Mouse (Mus musculus): ENCODE data around the gene Reep6. TPM values are rescaled to one million over a fixed set of nuclear protein-coding genes. Genes with fewer than 3 reads are reported as not detected.
A peak's percentile ranks its signal among the peaks of the same experiment; 100 is the strongest.

Gene Reep6
- polyA plus RNA-seq, 1 experiment from 2014 or later, result 61.4 TPM

DNA sequence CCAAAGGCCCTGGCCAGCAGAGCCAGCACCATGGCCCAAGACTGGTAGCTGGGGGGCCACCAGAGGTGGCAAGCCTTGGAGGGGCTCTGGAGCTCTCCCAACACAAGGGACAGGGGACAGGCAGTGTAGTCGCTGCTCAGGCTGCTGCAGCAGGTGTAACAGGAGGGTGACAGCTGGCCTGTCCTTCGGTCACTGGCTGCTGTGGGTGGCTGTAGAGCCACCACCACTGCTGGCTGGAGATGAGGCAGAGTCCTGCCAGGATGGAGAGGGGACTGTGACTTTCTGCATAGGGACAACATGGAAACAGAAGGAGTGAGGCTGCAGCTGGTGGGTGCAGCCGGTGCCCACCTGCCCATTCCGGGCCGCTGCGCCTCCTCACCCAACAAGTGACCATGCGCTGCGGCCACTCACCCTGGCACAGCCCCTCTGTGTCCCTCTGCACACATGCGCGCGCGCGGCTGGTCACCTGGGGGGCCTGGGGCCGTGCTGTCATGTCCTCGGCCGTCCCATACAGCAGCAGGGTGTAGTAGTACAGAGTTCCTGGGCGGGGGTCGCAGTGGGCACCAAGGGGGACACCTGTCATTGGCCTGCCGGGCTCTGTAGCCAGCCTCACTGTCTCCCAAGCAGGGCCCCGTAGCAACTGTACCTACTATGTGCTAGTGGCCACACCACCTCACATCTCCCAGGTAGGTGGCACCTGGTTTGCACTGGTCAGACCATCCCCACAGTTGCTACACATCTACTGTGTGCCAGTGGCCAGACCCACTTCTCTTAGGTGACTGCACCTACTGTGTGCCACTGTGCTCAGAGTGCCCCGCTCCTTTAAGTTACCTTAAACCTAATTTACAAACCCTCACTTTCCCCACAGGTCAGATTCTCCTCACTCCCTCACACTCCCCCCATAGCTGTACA lies 7.8 kb upstream of the Reep6 start:
- Histone ChIP-seq H3K27me3 (replicated peaks) (peaks cover 9% of the 10 kb centered on the region), H3K36me3 (peaks cover 23% of the 10 kb centered on the region), H3K4me3 (peak overlapping the region; percentile 76), H3K4me2 (peak overlapping the region; percentile 99), H3K9me3 (replicated peaks) (no peaks in the 10 kb centered on the region), H3K4me1 (peaks cover 86% of the 10 kb centered on the region), H3K9ac (peak overlapping the region; percentile 79), H3K27ac (peak overlapping the region; percentile 88)
- no peak for ATAC-seq
- 92% methylated on average over 21 of the region's 21 CpGs for WGBS (ENCODE audit: insufficient replicate concordance)

DNA sequence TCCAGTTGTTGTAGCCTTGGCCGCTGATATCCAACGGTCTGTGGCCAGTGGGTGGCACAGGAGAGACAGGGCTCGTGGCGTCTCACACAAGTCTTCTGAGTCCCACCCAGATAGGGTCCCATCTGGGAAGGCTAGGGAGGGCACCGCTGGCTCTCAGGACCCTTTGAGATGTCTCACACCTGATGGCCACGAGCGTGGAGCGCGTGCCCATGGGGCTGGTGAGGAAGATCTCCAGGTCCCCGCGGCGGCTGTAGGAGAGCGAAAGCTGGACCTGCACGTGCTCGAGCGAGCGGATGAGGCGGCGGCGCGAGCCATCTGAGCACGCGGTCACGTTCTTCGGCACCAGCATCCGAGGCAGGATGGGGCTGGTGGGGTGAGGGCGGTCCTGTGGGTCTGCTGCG lies 6.9 kb upstream of the Reep6 start:
- H3K4me2 ChIP-seq, result peak overlapping the region; percentile 99
- H3K9me3 ChIP-seq (replicated peaks), result no peaks in the 10 kb centered on the region
- WGBS (ENCODE audit: insufficient replicate concordance), result 3% methylated on average over 28 of the region's 28 CpGs
- H3K4me1 ChIP-seq, result peaks cover 77% of the 10 kb centered on the region
- peak overlapping the region; percentile 88 for H3K27ac ChIP-seq
- H3K27me3 ChIP-seq (replicated peaks), result peaks cover under 1% of the 10 kb centered on the region; the same call in 1 of the 2 replicates
- H3K9ac ChIP-seq, result peak overlapping the region; percentile 79
- ATAC-seq, result peak; percentile 10
- peak overlapping the region; percentile 76 for H3K4me3 ChIP-seq
- peaks cover 17% of the 10 kb centered on the region for H3K36me3 ChIP-seq

DNA sequence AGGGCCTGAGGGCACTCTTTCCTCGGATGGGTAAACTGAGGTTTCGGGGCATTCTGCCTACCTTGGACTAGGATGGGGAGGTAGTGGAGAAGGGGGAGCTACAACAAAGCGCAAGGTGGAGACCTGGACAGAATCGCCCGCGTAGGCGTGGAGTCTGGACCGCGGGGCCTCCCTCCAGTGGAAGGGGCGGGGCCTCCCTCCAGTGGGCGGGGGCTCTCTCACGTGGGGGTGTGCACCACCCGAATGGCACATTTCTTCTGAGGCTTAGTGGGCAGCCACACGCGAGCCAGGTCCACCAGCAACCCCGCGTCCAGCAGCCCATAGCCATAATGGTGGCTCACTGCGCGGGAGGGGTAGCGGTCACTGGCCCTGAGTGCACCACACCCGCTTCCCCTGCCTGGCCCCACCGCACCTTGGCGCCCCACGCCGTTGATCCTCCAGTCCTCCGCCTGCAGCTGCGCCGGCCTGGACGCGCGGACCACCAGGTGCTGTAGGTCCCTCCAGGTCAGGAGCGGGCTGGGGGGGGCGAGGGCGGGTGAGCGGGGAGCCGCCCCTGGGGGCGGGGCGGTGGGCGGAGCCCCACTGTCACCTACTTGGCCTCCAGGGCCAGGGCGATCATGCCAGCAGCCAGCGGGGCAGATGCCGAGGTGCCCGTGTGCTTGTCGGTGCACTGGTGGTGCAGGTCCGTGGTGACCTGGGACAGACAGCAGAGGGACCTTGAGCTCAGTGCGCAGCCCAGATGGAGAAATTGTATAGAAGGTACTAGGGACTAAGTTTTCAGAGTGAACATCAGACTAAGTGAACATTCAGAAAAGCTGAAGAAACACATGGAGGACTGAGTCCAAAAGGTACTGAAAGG lies 6.3 kb upstream of the Reep6 start:
- ATAC-seq, result peak; percentile 73
- WGBS (ENCODE audit: insufficient replicate concordance), result under 1% methylated on average over 46 of the region's 46 CpGs
- Histone ChIP-seq H3K36me3 (peaks cover 10% of the 10 kb centered on the region), H3K27me3 (replicated peaks) (no peaks in the 10 kb centered on the region; the same call in 1 of the 2 replicates), H3K9me3 (replicated peaks) (no peaks in the 10 kb centered on the region), H3K4me3 (peak overlapping the region; percentile 76), H3K27ac (peak overlapping the region; percentile 88), H3K4me1 (peaks cover 74% of the 10 kb centered on the region), H3K9ac (peak overlapping the region; percentile 79), H3K4me2 (peak overlapping the region; percentile 99)

DNA sequence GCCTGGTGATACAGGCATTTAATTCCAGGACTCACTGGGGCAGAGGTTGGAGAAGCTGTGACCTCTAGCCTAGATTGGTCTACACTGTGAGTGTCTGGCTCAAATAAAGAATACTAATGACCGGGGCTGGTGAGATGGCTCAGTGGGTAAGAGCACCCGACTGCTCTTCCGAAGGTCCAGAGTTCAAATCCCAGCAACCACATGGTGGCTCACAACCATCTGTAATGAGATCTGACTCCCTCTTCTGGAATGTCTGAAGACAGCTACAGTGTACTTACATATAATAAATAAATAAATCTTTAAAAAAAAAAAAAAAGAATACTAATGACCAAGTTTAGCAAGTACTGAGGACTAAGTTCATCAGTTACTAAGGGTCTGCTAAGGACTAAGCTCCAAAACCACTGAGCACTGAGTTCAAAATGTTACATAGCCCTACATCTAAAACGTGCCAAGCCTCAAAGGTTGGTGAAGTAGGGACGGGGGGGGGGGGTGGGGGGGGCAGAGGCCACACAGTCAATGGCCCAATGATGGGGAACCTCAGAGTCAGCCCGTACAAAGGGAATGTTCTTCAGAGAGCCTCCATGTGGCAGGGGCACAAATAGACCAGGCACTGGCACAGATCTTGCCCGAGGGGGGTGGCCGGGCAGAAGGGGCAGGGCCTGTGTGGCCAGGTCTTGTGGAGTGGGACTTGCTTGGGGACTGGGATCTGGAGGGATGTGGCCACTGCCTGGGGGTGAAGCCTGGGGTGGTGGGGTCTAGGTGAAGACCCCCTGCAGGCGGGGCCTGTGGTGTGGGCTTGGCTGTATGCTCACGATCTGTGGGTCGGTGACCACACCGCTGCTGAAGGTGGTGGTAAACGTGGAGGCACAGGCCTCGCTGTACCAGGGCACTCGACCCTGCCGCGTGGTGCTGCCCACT lies 5.4 kb upstream of the Reep6 start:
- Histone ChIP-seq H3K27ac (peak overlapping the region; percentile 88), H3K9me3 (replicated peaks) (no peaks in the 10 kb centered on the region), H3K4me1 (peaks cover 74% of the 10 kb centered on the region), H3K4me3 (peak overlapping the region; percentile 76), H3K9ac (peak overlapping the region; percentile 79), H3K36me3 (peaks cover under 1% of the 10 kb centered on the region; the same call in 1 of the 2 replicates), H3K27me3 (replicated peaks) (no peaks in the 10 kb centered on the region; the same call in 1 of the 2 replicates), H3K4me2 (peak overlapping the region; percentile 99)
- WGBS (ENCODE audit: insufficient replicate concordance), result 69% methylated on average over 17 of the region's 17 CpGs
- ATAC-seq, result no peak

DNA sequence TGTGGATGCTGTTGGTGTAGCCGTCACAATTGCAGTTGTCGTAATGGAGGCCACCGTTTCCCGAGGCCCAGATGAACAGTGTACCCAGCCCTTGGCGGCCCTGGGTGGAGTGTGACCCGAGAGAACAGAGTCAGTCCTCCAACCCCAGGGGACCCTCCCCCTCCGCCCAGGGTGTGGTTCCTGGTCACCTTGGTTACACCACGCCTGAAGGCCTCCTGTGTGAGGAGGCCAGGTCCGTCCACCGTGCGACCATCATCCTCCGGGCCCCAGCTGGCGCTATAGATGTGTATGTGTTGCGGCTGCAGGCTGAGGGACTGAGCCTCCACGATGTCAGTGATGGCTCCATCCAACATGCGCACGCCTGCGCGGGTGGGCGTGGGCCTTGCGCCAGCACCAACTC lies 4.7 kb upstream of the Reep6 start:
- Histone ChIP-seq H3K4me1 (peaks cover 75% of the 10 kb centered on the region), H3K27me3 (replicated peaks) (no peaks in the 10 kb centered on the region; the same call in 1 of the 2 replicates), H3K4me3 (no peak overlapping the region), H3K9me3 (replicated peaks) (no peaks in the 10 kb centered on the region), H3K9ac (no peak overlapping the region), H3K4me2 (0 out of 2 replicates have a peak overlapping the region, but pooled peaks have one; percentile 4), H3K27ac (peak overlapping the region; percentile 56; the same call in 1 of the 2 replicates), H3K36me3 (no peaks in the 10 kb centered on the region)
- ATAC-seq, result no peak
- WGBS (ENCODE audit: insufficient replicate concordance), result 71% methylated on average over 21 of the region's 21 CpGs

DNA sequence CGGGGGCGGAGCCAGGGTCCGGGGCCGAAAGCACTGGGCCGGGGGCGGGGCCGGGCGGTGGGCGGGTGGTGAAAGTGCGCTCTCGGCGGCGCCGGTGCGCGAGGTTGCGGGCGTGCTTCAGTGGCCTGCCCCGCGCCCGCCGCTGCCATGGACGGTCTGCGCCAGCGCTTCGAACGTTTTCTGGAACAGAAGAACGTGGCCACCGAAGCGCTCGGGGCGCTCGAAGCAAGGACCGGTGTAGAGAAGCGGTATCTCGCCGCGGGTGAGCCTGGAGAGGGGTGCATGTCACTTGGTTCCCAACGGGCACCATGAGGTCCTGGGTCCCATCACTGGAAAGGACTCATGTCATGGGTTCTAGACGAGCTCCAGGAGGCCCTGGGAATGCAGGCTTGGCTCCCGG lies 331 bp downstream of the Reep6 start:
- 1% methylated on average over 41 of the region's 41 CpGs for WGBS (ENCODE audit: insufficient replicate concordance)
- H3K4me2 ChIP-seq, result peak overlapping the region; percentile 83
- H3K27me3 ChIP-seq (replicated peaks), result peaks cover 14% of the 10 kb centered on the region
- no peak for ATAC-seq
- H3K4me3 ChIP-seq, result peak overlapping the region; percentile 64
- no peaks in the 10 kb centered on the region for H3K9me3 ChIP-seq (replicated peaks)
- peak overlapping the region; percentile 74 for H3K9ac ChIP-seq
- H3K36me3 ChIP-seq, result peaks cover 18% of the 10 kb centered on the region
- H3K4me1 ChIP-seq, result peaks cover 68% of the 10 kb centered on the region
- H3K27ac ChIP-seq, result peak overlapping the region; percentile 93

DNA sequence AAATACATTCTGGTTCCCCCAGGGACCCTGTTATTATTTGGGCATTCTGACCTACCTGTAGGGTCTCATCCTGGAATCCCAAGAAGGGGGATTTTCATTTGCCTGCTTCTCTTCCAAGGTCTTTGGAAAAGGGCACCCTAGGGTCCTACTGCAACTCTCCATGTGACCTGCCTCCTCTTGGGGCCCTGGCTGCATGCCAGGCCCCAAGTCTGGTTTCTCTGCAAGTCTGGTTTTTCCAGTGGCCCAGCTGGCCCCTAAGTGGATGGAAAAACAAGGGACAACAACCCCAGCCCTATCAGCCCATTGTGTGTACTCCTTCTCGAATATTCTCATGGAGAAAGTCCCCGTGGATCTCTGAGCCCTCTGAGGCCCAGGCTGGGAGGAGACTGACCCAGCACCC lies 1.1 kb downstream of the Reep6 start:
- peak overlapping the region; percentile 83 for H3K4me2 ChIP-seq
- peak overlapping the region; percentile 74 for H3K9ac ChIP-seq
- peak overlapping the region; percentile 93 for H3K27ac ChIP-seq
- peaks cover 22% of the 10 kb centered on the region; the same call in 1 of the 2 replicates for H3K27me3 ChIP-seq (replicated peaks)
- peaks cover 60% of the 10 kb centered on the region for H3K4me1 ChIP-seq
- H3K36me3 ChIP-seq, result peaks cover 26% of the 10 kb centered on the region
- 58% methylated on average over 2 of the region's 2 CpGs for WGBS (ENCODE audit: insufficient replicate concordance)
- ATAC-seq, result no peak
- no peaks in the 10 kb centered on the region for H3K9me3 ChIP-seq (replicated peaks)
- H3K4me3 ChIP-seq, result peak overlapping the region; percentile 64

DNA sequence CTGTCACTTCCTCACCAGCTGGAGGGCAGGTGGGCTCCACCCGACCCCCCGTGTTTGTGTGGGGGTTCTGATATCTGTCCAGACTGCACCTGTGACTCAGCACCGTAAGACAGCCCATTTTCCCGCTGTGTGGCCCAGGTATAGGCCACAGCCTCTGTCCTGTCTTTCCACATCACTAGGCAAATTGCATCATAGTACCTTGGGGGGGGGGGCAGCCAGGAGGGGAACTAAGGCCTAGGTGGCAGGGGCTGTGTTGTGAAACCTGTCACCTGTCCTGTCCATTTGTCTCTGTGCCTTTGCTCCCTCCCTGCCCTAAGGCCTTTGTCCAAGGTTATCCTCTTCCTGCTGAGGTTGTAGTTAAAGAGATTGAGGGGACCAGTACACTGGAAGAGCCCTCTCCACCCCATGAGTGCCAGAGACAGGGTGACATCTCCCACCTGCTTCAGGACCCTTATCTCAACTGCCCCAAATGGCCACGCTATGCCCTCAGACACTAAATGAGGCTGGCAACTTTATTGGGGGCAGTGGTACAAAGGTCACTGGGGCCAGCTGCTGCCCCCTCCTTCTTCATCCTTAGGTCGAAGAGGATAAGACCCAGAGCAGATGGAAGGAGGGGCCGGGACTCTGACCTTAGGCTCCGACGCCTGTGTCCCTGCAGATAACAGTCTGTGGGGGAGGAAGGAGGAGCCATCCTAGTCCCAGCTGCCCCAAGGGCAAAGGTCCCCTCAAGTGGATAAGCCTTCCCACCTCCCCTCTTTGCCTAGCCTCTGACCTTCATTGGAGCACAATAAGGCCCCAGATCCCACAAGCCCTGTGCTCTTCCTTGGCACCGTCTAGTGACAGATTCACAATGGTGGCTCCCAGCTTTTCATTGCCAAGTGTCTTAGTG lies 2.1 kb downstream of the Reep6 start:
- peak overlapping the region; percentile 64 for H3K4me3 ChIP-seq
- peaks cover 36% of the 10 kb centered on the region for H3K36me3 ChIP-seq
- no peaks in the 10 kb centered on the region for H3K9me3 ChIP-seq (replicated peaks)
- H3K9ac ChIP-seq, result peak overlapping the region; percentile 74
- peaks cover 29% of the 10 kb centered on the region; the same call in 1 of the 2 replicates for H3K27me3 ChIP-seq (replicated peaks)
- WGBS (ENCODE audit: insufficient replicate concordance), result 14% methylated on average over 10 of the region's 10 CpGs
- peaks cover 57% of the 10 kb centered on the region for H3K4me1 ChIP-seq
- peak overlapping the region; percentile 93 for H3K27ac ChIP-seq
- H3K4me2 ChIP-seq, result peak overlapping the region; percentile 83
- ATAC-seq, result peak; percentile 82

DNA sequence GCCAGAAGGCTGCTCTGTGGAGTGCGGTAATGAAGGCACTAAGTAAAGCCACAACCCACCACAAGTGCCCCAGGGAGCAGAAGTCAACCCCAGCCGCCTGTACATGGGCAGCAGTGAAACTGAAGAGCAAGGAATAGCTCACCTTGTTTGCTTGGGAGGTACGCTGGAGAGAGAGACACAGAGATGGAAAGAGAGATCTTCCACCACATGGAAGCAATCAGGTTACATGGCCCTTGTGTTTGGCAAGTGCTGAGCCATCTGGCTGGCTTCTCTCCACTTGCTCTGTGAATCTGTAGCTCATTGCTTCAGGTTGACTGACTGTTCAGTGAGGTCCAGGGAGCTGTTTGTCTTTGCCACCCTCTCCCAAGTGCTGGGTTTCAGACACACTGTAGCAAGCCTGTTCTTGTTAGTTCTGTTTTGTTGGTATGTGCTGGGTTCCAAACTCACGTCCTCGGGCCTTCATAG lies 2.8 kb downstream of the Reep6 start:
- peak overlapping the region; percentile 64 for H3K4me3 ChIP-seq

DNA sequence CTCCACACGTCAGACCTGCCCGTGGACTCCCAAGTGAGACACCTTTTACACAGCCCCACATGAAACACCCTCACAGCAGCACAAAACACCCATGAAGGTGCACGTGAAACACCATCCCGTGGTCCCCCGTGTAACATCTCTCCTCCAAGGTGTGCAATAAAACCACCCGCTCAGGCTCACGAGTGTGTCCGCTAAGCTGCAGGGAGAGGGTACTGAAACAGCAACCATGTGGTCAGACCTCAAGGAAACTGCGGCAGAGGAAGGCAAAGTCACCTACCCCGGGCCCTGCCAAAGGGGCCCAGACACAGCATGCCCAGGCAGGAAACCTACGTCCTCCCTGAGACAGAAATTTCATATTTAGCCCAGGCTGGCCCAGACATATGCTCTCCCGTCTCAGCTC lies 6.5 kb downstream of the Reep6 start:
- Histone ChIP-seq H3K9me3 (replicated peaks) (no peaks in the 10 kb centered on the region), H3K4me3 (no peak overlapping the region), H3K4me1 (peaks cover 44% of the 10 kb centered on the region), H3K9ac (no peak overlapping the region), H3K27ac (no peak overlapping the region), H3K27me3 (replicated peaks) (peaks cover 49% of the 10 kb centered on the region), H3K4me2 (no peak overlapping the region), H3K36me3 (peaks cover 41% of the 10 kb centered on the region)
- no peak for ATAC-seq
- 75% methylated on average over 12 of the region's 12 CpGs for WGBS (ENCODE audit: insufficient replicate concordance)

More for the DNA sequence above, 2.8 kb downstream of the Reep6 start:
- 62% methylated on average over 5 of the region's 5 CpGs for WGBS (ENCODE audit: insufficient replicate concordance)
- Histone ChIP-seq H3K9ac (peak overlapping the region; percentile 74), H3K4me2 (peak overlapping the region; percentile 83), H3K4me1 (peaks cover 57% of the 10 kb centered on the region), H3K36me3 (peaks cover 41% of the 10 kb centered on the region), H3K27ac (peak overlapping the region; percentile 93), H3K9me3 (replicated peaks) (no peaks in the 10 kb centered on the region), H3K27me3 (replicated peaks) (peaks cover 33% of the 10 kb centered on the region; the same call in 1 of the 2 replicates)
- no peak for ATAC-seq
